7 mouse cellular contexts compared by ENCODE assay signal in genomic region chr16:43573181-43573833, GRCm38 (mm10).
DNase-seq lines count a peak whose midpoint lies in the region; ATAC-seq and TF ChIP-seq lines count a peak whose summit lies in the region.

No protein-coding gene starts in this region.

- H3K36me3 ChIP-seq in hindbrain, embryonic 10.5 days = peaks cover 32% of the 10 kb centered on the region
- peaks cover 5% of the 10 kb centered on the region; the same call in 1 of the 2 replicates for H3K36me3 ChIP-seq in neural tube, embryonic 14.5 days (ENCODE audit: control insufficient read depth, insufficient read depth, low read length)

- TF ChIP-seq CTCF in cortical plate, adult 2 months (IDR thresholded peaks at IDR 0.05; ENCODE audit: extremely low read depth, insufficient read depth, low read length) = no peak

- no peak overlapping the region for H3K4me2 ChIP-seq in neural tube, embryonic 14.5 days (ENCODE audit: low read depth, low read length)

- H3K4me1 ChIP-seq in cortical plate, adult 2 months (ENCODE audit: control insufficient read depth, insufficient read depth, low read length) = peaks cover 13% of the 10 kb centered on the region
- H3K4me1 ChIP-seq in hindbrain, embryonic 10.5 days (replicated peaks) = peaks cover 54% of the 10 kb centered on the region
- peaks cover 9% of the 10 kb centered on the region; the same call in 1 of the 2 replicates for H3K4me1 ChIP-seq in neural tube, embryonic 14.5 days (ENCODE audit: control insufficient read depth, insufficient read depth, low read length)

- no peak for TF ChIP-seq POLR2A in cortical plate, adult 2 months (IDR thresholded peaks at IDR 0.05; ENCODE audit: extremely low read depth, insufficient read depth, low read length)

- no peaks in the 10 kb centered on the region for H3K9me3 ChIP-seq in hindbrain, embryonic 10.5 days
- H3K9me3 ChIP-seq in neural tube, embryonic 14.5 days (ENCODE audit: control insufficient read depth, low read length) = no peaks in the 10 kb centered on the region

- no peak overlapping the region for H3K9ac ChIP-seq in neural tube, embryonic 14.5 days (replicated peaks; ENCODE audit: low read depth, low read length)

- WGBS in hindbrain, embryonic 10.5 days = 46% methylated on average over 14 of the region's 14 CpGs
- 40% methylated on average over 14 of the region's 14 CpGs for WGBS in neural tube, embryonic 14.5 days

- H3K27me3 ChIP-seq in hindbrain, embryonic 10.5 days (ENCODE audit: insufficient read depth, poor library complexity, severe bottlenecking) = no peaks in the 10 kb centered on the region
- no peaks in the 10 kb centered on the region for H3K27me3 ChIP-seq in neural tube, embryonic 14.5 days (ENCODE audit: control insufficient read depth, insufficient read depth, low read length)

- peak; percentile 47 for DNase-seq in retina, postnatal 1 day
- DNase-seq in retina, embryonic 14.5 days (ENCODE audit: low spot score) = no peak
- DNase-seq in hindbrain, embryonic 10.5 days (ENCODE audit: low spot score) = peak; percentile 36
- no peak for DNase-seq in cerebellum, postnatal 25 days
- no peak for DNase-seq in layer of hippocampus, adult 9-10 months (ENCODE audit: low spot score)

- H3K27ac ChIP-seq in cortical plate, adult 2 months (ENCODE audit: insufficient read depth, low read length) = peak overlapping the region; percentile 92
- peak overlapping the region; percentile 78 for H3K27ac ChIP-seq in hindbrain, embryonic 10.5 days
- peak overlapping the region; percentile 69 for H3K27ac ChIP-seq in neural tube, embryonic 14.5 days (ENCODE audit: low read depth, low read length)

- no peak overlapping the region for H3K4me3 ChIP-seq in cortical plate, adult 2 months (ENCODE audit: insufficient read depth, low read length)
- H3K4me3 ChIP-seq in hindbrain, embryonic 10.5 days = no peak overlapping the region
- no peak overlapping the region for H3K4me3 ChIP-seq in neural tube, embryonic 14.5 days (ENCODE audit: low read depth, low read length)

- ATAC-seq in neural tube, embryonic 14.5 days (ENCODE audit: low read depth) = peak; percentile 36; the same call in 1 of the 2 replicates

Comparison
In these comparisons a context has a peak if more than half of its experiments do, and no peak if none do; other contexts are left out.
1. DNase-seq: peak in retina, postnatal 1 day (single experiment) and hindbrain, embryonic 10.5 days (single experiment); none in retina, embryonic 14.5 days (single experiment), cerebellum, postnatal 25 days (0 of 2) and layer of hippocampus, adult 9-10 months (single experiment).
2. Peak in every context shown above with its lines, with median percentiles within 50 percentile points of each other: H3K27ac ChIP-seq.